Mouse (Mus musculus): ENCODE measurements around the gene Grrp1. TPM values are rescaled to one million over a fixed set of nuclear protein-coding genes. Genes with fewer than 3 reads are reported as not detected.
A peak's percentile ranks its signal among the peaks of the same experiment; 100 is the strongest.
"Not testable (repeated sequence)": the region's sequence is repeated elsewhere in the genome, so short reads cannot be mapped to it uniquely, and the experiment has no call there.

Gene Grrp1
- total RNA-seq, 2 experiments from 2014 or later: 3.4 TPM

GRCm38 (mm10) chr4:134271979-134272378 lies 18.1 kb upstream of the Grrp1 start:
- DNase-seq: no peak

- not testable (repeated sequence) for DNase-seq
These were observed 15.7 kb upstream of the Grrp1 start for GRCm38 (mm10) chr4:134269622-134270021.

DNA sequence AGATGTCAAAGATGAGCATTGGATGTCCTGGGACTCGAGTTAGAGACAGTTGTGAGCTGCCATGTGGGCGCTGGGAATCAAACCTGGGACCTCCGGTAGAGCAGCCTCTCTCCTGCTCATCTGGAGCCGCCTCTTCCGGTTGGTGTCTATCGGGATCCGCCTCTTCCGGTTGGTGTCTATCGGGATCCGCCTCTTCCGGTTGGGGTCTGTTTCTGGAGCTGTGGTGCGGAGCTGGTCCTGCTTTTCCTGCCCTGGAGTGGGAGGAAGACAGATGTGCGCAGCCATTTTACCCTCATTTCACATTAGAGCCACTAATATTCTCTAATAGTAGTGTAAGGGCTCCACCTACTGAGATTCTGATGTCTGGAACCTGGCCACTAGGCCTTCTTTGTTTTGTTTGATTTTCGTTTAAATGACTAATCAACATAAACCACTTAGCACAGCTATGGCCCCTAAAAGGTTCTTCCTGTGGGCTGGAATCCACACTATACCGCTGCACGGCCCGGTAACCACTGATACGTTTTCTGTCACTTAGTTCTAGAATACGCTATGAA lies 14.3 kb upstream of the Grrp1 start:
- no peak for DNase-seq

- DNase-seq: no peak
These were observed 12.1 kb upstream of the Grrp1 start for GRCm38 (mm10) chr4:134265860-134266585.

DNA sequence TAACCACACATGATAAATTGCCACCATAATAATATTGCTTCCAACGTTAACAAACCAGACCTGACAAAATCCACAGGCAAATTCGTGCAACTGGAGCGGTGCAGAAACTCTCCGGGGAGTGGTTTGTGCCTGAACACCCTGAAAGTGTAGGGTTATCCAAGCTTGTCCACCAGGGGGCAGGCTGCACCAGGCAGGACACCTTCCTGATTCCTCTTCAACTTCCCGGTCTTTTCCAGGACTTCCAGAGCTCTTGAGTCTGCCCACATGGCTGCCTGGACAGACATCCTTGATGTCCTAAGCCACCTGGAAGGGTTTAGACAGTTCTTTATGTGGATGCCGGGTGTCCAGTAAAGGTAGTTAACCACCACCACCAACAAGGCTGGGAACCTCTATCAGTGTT lies 9.3 kb upstream of the Grrp1 start:
- no peak for DNase-seq

DNA sequence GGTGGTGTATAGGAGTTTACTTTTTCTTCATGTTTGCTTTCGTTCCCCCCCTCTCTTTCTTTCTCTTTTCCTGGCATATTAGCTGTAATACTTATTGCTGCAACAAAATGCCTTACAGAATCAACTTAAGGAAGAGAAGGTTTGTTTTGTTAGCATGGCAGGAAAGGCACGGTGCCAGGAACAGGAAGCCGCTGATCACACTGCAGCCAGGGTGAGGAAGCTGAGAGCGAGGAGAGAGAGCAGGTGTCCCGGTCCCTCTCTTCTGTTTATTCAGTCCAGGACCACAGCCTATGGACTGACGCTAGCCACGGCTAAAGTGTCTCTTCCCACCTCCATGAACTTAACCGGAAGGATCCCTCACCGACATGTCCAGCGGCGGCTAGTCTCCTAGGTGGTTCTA lies 4.4 kb upstream of the Grrp1 start:
- DNase-seq: no peak

DNA sequence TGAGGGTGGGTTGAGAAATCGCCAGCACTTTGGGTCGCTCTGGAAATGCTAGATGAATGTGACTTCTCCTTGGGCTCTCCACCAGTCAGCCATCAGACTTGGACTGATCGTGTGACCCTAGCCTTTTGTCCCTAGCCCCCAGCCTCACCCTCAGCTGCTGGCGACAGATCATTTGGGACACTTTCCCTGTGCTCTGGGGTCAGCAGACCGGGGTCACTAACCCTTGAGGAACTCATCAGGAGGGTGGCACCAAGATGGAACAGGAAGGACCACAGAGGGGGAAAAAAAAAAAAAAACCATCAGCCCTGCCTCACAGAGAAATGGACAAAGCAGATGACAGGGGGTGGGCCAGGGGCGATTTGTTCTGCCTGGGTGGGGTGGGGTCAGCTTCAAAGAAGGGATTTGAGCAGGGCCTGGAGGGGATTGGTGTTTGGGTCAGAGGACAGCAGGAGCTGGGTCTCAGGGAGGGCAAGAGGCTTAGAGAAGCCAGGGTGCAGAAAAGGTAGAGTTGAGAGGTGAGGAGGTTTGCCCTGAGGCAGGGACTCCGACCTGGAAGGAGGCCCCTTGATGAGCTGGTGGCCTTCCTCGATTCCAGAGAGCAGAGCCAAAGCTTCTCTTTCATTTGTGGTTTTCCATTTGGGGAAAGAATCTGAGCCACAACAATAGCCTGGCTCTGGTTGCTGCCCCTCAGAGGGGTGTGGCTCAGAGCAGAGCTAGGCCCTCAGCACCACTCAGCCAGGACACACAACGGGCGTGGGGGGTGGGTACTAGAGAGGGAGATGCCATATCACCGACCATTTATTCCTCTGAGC lies 3.5 kb upstream of the Grrp1 start:
- DNase-seq: no peak

DNA sequence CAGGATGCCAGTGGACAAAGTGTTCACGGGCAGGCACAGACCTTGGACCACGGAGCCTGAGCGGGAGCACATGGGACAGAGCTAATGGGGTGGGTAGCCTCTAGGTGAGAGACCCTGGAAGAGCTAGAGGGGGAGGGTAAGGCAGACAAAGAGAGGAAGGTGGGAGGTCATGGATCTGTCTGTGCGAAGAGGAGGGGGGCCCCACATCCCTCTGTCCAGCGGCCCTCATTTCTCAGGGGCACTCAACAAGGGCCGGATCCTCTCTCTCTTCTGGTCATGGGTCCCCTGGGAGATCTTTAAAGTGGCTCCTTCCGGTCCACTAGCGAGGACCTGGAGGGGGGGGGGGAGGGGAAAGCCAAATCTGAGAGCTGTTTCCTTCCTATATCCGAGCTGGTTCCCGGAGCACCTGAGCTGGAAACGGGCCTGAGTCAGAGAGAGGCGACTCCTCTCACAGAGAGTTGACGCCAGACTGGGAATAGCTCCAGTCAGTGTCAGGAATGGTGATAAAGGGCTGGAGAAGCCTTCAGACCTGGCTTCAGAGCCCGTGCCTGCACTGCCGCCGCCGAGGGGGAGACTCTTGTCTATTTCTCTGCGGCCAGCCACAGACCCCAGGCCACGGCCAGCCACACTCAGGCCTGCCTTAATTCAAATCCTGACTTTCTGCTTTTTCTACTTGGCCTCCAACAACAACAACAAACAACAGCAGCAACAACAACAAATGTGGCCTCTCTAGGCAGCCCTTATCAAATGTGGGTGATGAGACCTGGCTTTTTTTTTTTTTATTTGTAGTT lies 2.7 kb upstream of the Grrp1 start:
- no peak for DNase-seq

DNA sequence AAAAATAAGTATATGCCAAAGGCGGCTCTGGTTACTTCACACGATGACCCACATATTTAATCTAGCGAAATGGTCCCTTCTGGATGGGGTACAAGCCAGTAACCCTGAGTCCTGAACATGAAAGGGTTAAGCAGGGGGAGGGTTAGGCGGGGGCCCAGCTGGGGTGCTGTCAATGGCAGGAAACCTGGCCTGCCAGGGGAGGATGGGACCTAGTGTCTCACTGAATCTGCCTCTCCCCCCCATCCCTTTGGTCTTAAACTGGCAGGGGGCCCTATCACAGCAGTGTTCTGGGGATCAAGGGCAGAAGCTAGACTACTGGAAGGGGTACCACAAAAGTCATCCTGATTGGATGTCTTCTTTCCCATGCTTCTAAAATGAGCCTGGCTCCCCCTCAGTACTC lies 1.9 kb upstream of the Grrp1 start:
- no peak for DNase-seq

GRCm38 (mm10) chr4:134254835-134255234 lies 929 bp upstream of the Grrp1 start:
- DNase-seq: no peak

DNA sequence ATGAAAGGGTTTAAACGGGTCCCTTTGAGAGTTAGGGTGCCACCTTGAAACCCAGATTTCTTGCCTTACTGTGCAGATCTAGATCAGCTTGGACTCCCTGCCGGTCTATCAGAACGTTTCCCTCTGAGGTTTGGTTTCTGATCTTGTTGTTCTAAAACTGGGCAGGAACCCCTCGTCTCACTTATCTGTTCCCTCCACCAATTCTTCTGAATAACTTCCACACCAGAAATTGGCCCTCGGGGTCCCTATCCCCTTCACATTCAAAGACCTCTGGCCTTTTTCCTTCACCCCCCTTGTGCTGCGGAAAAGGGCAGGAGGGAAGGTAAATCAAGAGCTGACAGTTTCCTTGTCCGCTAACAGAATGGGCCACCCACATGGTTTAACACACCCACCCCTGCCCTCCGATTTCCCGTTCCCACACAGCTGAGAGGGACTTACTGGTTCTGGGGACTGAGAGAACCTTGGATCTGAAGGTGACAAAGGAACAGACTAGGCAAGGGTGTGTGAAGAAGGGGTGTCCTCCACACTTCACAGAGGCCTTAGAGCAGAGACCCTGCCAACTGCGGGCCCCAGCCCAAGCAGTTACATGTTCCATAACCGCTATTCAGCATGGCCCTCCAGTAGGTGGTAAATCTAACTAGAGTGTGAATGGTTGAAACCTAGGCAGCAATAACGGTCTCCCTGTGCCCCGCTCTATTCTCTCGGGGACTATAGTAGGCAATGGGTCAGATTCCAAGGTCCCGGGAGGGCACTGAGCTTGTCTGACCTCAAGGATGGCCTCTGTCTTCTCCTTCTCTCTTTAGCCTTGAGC lies 790 bp downstream of the Grrp1 start:
- DNase-seq: no peak

GRCm38 (mm10) chr4:134252131-134252910 lies 1.6 kb downstream of the Grrp1 start:
- no peak for DNase-seq

GRCm38 (mm10) chr4:134251241-134252130 lies 2.4 kb downstream of the Grrp1 start:
- DNase-seq: no peak

- DNase-seq: no peak
These were observed 3.0 kb downstream of the Grrp1 start for GRCm38 (mm10) chr4:134250930-134251240.

DNA sequence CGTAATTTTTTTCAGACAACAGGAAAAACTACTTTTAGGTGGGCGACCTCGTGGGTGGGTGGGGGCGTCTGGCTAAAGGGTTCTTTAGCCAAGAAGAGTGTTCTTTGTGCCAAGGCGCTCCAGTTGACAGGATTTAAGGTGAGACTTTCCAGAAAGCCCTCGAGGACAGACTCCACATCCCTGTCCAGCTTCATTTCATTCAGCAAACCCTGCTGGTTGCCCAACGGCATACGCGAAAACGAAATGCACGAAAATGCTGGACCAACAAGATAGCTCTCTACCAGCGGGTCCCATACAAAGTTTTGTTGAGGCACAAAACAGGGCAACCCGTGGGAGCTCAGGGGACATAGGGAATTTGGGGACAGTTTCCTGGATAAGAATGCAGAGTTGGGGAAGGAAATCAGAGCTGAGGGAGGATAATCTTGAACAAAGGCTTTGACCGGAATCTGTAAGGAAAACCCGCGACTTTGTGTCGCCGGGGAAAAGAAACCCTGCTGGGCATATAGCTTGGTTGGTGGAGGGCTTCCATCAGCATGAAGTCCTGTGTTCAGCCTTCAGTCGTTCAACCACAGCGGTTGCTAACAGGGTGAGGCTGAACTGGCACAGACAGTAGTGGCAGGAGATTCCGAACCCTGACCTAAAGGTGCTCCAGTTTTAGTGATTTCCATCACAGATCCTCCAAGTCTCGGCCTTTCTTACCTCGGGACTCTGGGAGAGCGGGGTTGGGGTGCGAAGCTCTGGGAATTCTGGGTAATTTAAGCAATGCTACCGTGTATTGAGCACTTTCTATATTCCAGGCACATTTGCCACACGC lies 3.6 kb downstream of the Grrp1 start:
- DNase-seq: no peak

DNA sequence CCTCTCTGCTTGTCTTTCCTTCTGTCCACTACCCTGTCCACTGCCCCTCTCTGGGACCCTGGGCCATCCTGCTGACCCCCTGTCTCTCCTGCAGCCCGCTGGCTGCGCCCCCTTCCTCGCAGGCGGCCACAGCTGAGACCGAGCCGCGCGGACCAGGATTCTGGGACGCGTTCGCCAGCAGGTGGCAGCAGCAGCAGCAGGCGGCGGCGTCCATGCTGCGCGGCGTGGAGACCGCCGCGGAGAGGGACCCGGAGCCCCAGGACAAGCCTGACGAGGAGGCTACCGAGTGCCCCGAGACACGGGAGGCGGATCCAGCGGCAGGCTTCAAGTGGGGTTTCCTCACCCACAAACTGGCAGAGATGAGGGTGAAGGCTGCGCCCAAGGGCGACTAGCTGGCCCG lies 4.3 kb downstream of the Grrp1 start:
- DNase-seq: peak; percentile 62

DNA sequence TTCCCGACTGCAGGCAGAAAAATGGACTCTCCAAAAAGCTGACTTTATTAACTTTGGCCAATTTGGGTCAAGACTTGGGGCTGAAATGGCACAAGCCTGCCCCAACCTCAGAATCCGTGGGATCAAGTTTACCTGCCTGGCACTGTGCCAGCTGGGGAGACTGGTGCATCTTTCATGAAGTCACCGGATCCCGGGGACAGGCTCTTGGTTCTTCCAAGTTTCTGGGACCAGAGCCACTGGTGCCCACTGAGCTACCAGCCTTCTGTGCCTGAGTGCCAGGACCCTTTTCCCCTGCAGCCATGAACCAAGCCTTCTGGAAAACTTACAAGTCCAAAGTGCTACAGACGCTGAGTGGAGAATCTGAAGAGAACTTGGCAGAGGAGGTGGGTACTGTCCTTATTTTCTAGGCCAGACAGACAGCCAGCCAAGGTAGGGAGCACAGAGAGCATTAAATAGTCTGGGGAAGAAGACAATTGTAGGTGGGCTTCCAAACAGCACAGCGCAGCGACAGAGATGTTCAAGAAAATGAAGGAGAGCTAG lies 7.1 kb downstream of the Grrp1 start, which contains the start of gene Gm30191:
Gene Gm30191 (plus strand): TSS at position 217 of the 540 bp plus-strand sequence.
- no peak for DNase-seq

- no peak for DNase-seq
These were observed 7.7 kb downstream of the Grrp1 start for GRCm38 (mm10) chr4:134246256-134246655.

All from gastrocnemius, postnatal 25 days (tissue).